Mouse (Mus musculus): ENCODE data around the gene Cyth2. TPM values are rescaled to one million over a fixed set of nuclear protein-coding genes. Genes with fewer than 3 reads are reported as not detected.

The Cyth2 gene
- total and polyA plus RNA-seq, 3 experiments: 25.6 to 59.4 (median 59.1) TPM

DNA sequence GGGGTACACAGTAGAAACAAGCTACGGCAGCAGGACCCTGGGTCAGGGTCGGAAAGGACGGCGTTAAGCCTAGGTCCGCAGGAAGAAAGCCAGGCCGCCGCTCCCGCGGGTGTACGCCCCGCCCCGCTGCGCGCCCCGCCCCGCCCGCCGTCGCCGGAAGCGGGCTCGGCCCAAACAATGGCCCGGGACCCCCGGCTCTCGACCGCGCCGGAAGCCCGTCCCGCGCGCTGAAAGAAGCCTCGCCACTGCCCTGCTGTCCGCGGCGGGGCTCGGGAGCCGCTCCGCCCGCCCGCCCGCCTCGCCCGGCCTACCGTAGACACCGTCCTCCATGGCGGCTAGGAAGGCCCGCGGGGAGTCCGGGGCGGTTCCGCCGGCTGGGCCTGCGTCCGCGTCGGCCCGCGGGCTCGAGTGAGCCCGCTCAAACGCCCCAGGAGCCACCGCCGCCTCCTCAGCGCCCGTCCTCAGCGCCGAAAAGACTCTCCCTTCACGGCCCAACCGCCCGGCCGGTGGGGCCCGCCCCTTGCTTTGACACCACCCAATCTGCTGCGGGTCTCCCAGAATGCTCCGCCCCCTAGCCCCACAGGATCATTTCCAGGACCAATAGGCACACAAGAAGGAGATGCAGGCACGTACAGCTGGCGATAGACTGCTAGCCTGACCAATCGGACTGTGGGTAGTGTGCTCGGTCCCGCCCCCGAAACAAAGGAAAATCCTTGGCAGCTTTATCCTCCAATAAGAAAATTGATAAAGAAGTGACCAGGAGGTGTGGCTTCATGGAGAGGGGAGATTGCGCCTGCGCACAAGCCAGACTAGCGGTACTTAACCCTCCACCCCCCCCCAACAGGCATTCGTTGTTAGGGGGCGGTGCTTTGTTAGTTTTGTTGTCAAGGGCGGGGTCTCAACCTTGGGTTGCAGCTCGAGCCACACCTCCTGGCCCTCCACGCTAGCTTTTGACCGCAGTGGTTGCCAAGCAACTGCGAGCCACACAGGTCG lies at the start of gene Cyth2 (continued):
- TF ChIP-seq EP300 (IDR thresholded peaks at IDR 0.05; ENCODE audit: low read length): no peak

- H3K36me3 ChIP-seq (replicated peaks in 1 of 2; ENCODE audit: control insufficient read depth in 1 of 2, insufficient read depth in 1 of 2, low read length in 1 of 2): no peaks in the 10 kb centered on the region
- peaks cover 73% of the 10 kb centered on the region for H3K27me3 ChIP-seq (replicated peaks)
- H3K9ac ChIP-seq (ENCODE audit: insufficient read depth, low read depth): no peak overlapping the region
- in situ Hi-C loops (cut with MboI; ENCODE audit: low pct_ligation_motif_present, low pct_unique_long_range_greater_than_20kb, low sequenced_read_pairs): no loop called here
- no peak overlapping the region for H3K4me2 ChIP-seq (ENCODE audit: insufficient read depth, low read depth, poor library complexity, severe bottlenecking)
- no peak overlapping the region for H3K27ac ChIP-seq (ENCODE audit: insufficient read depth, low read depth)
- no peak for DNase-seq (ENCODE audit: extremely low read depth)
- no peak for TF ChIP-seq CHD1 (IDR thresholded peaks at IDR 0.05; ENCODE audit: low read depth, low read length)
- TF ChIP-seq UBTF (IDR thresholded peaks at IDR 0.05; ENCODE audit: low read depth, low read length): no peak
- no peak for TF ChIP-seq RAD21 (IDR thresholded peaks at IDR 0.05; ENCODE audit: low read depth, low read length)
- no peak for TF ChIP-seq JUND (conservative IDR thresholded peaks at IDR 0.05; ENCODE audit: low read depth, low read length)
- 0 out of 2 replicates have a peak, but pooled peaks have one; percentile 37 for TF ChIP-seq HCFC1 (IDR thresholded peaks at IDR 0.05; ENCODE audit: low read depth, low read length)
- H3K4me1 ChIP-seq (ENCODE audit: control insufficient read depth in 1 of 2, insufficient read depth in 2 of 2): no peaks in the 10 kb centered on the region; a peak in 1 of 4 replicates
- dilution Hi-C loops (cut with MboI; ENCODE audit: extremely low pct_ligation_motif_present, extremely low pct_unique_long_range_greater_than_20kb, low sequenced_read_pairs): no loop called here
- H3K79me2 ChIP-seq (replicated peaks; ENCODE audit: control insufficient read depth, extremely low read depth, insufficient read depth, poor library complexity, severe bottlenecking): no peaks in the 10 kb centered on the region
- H3K9me3 ChIP-seq (replicated peaks; ENCODE audit: low read length): peaks cover 6% of the 10 kb centered on the region
- H3K4me3 ChIP-seq (replicated peaks in 1 of 3; ENCODE audit: low read depth in 2 of 3, low read length in 2 of 3, poor library complexity in 1 of 3): no peak overlapping the region
Measured at GRCm38 (mm10) chr7:45862804-45863203, 48.4 kb upstream of the Cyth2 start.

GRCm38 (mm10) chr7:45859008-45859407 lies 44.6 kb upstream of the Cyth2 start:
- no peak overlapping the region for H3K4me3 ChIP-seq (replicated peaks in 1 of 3; ENCODE audit: low read depth in 2 of 3, low read length in 2 of 3, poor library complexity in 1 of 3)
- H3K9ac ChIP-seq (ENCODE audit: insufficient read depth, low read depth): no peak overlapping the region
- H3K27me3 ChIP-seq (replicated peaks): peaks cover 63% of the 10 kb centered on the region
- H3K36me3 ChIP-seq (replicated peaks in 1 of 2; ENCODE audit: control insufficient read depth in 1 of 2, insufficient read depth in 1 of 2, low read length in 1 of 2): no peaks in the 10 kb centered on the region
- no peak overlapping the region for H3K4me2 ChIP-seq (ENCODE audit: insufficient read depth, low read depth, poor library complexity, severe bottlenecking)
- H3K9me3 ChIP-seq (replicated peaks; ENCODE audit: low read length): no peaks in the 10 kb centered on the region
- dilution Hi-C loops (cut with MboI; ENCODE audit: extremely low pct_ligation_motif_present, extremely low pct_unique_long_range_greater_than_20kb, low sequenced_read_pairs): no loop called here
- in situ Hi-C loops (cut with MboI; ENCODE audit: low pct_ligation_motif_present, low pct_unique_long_range_greater_than_20kb, low sequenced_read_pairs): no loop called here
- DNase-seq (ENCODE audit: extremely low read depth): no peak
- TF ChIP-seq NRF1 (IDR thresholded peaks at IDR 0.05; ENCODE audit: low read depth, low read length): no peak
- TF ChIP-seq IRF4 (IDR thresholded peaks at IDR 0.05; ENCODE audit: low read depth, low read length): no peak
- no peak for TF ChIP-seq CHD1 (IDR thresholded peaks at IDR 0.05; ENCODE audit: low read depth, low read length)
- TF ChIP-seq KAT2A (IDR thresholded peaks at IDR 0.05; ENCODE audit: insufficient replicate concordance, low read length): no peak
- TF ChIP-seq CTCF (conservative IDR thresholded peaks at IDR 0.05 in 1 of 2, IDR thresholded peaks at IDR 0.05 in 1 of 2; ENCODE audit: low read depth in 2 of 2, low read length in 2 of 2): no peak
- no peak for TF ChIP-seq PAX5 (IDR thresholded peaks at IDR 0.05; ENCODE audit: low read length)
- no peak for TF ChIP-seq ZMIZ1 (IDR thresholded peaks at IDR 0.05; ENCODE audit: low read depth, low read length)
- TF ChIP-seq MXI1 (IDR thresholded peaks at IDR 0.05; ENCODE audit: low read depth, low read length): no peak
- no peak for TF ChIP-seq TCF12 (IDR thresholded peaks at IDR 0.05; ENCODE audit: low read depth, low read length)
- TF ChIP-seq ZC3H11A (IDR thresholded peaks at IDR 0.05; ENCODE audit: low read depth, low read length): no peak
- TF ChIP-seq SIN3A (IDR thresholded peaks at IDR 0.05; ENCODE audit: low read length): no peak
- no peak for TF ChIP-seq ETS1 (conservative IDR thresholded peaks at IDR 0.05; ENCODE audit: low read depth, low read length)
- TF ChIP-seq UBTF (IDR thresholded peaks at IDR 0.05; ENCODE audit: low read depth, low read length): no peak
- TF ChIP-seq BHLHE40 (IDR thresholded peaks at IDR 0.05; ENCODE audit: low read depth, low read length): no peak
- no peak for TF ChIP-seq RCOR1 (conservative IDR thresholded peaks at IDR 0.05; ENCODE audit: low read depth, low read length)
- no peak overlapping the region for H3K27ac ChIP-seq (ENCODE audit: insufficient read depth, low read depth)
- H3K79me2 ChIP-seq (replicated peaks; ENCODE audit: control insufficient read depth, extremely low read depth, insufficient read depth, poor library complexity, severe bottlenecking): no peaks in the 10 kb centered on the region
- no peaks in the 10 kb centered on the region for H3K4me1 ChIP-seq (ENCODE audit: control insufficient read depth in 1 of 2, insufficient read depth in 2 of 2)

Measured in CH12.LX (cell line).